Mouse (Mus musculus): ENCODE data around the gene Gas2l3. TPM values are rescaled to one million over a fixed set of nuclear protein-coding genes. Genes with fewer than 3 reads are reported as not detected.

Gas2l3 gene
- polyA plus RNA-seq, 1 experiment from 2014 or later = 12.5 TPM

- H3K9me3 ChIP-seq (ENCODE audit: control insufficient read depth, low read length) = no peaks in the 10 kb centered on the region
- H3K4me2 ChIP-seq (ENCODE audit: low read depth, low read length, severe bottlenecking) = no peak overlapping the region
- ATAC-seq (replicated peaks; ENCODE audit: low FRiP score) (peak; percentile 51), DNase-seq (ENCODE audit: low spot score) (no peak)
- H3K4me1 ChIP-seq (replicated peaks; ENCODE audit: control insufficient read depth, insufficient read depth, low read length) = peaks cover 4% of the 10 kb centered on the region; the same call in 1 of the 2 replicates
- H3K9ac ChIP-seq (ENCODE audit: low read length) = no peak overlapping the region
- no peaks in the 10 kb centered on the region for H3K36me3 ChIP-seq (ENCODE audit: control insufficient read depth, insufficient read depth, low read length)
- H3K27ac ChIP-seq (ENCODE audit: low read depth, low read length) = no peak overlapping the region
- WGBS = 22% methylated on average over 10 of the region's 10 CpGs
- H3K4me3 ChIP-seq (ENCODE audit: low read depth, low read length) = no peak overlapping the region
- H3K27me3 ChIP-seq (ENCODE audit: control insufficient read depth, insufficient read depth, low read length) = no peaks in the 10 kb centered on the region
Observed at GRCm38 (mm10) chr10:89482142-89482681, 38.4 kb upstream of the Gas2l3 start.

DNA sequence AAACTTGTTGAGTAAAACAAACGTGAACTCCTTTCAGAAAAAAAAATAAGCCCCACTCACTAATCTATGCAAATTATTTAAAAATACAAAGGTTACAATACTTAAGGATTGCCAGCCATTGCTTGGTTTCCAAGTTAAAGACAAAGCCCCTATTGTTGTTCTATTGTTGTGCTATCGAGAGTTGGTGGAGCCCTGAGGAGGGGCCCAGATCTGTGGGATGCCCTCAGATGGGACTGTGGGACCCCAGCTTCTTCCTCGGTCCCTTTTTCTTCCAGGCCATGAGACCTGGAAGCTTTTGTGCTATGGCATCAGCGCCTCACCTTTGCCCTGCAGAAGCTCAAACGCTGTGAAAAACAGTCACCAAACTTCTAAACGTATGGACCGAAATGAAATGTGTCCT lies 37.9 kb upstream of the Gas2l3 start:
- Histone ChIP-seq H3K4me3 (ENCODE audit: low read depth, low read length) (no peak overlapping the region), H3K27me3 (ENCODE audit: control insufficient read depth, insufficient read depth, low read length) (no peaks in the 10 kb centered on the region), H3K4me1 (replicated peaks; ENCODE audit: control insufficient read depth, insufficient read depth, low read length) (peaks cover 4% of the 10 kb centered on the region; the same call in 1 of the 2 replicates), H3K36me3 (ENCODE audit: control insufficient read depth, insufficient read depth, low read length) (no peaks in the 10 kb centered on the region), H3K9ac (ENCODE audit: low read length) (no peak overlapping the region), H3K4me2 (ENCODE audit: low read depth, low read length, severe bottlenecking) (no peak overlapping the region), H3K27ac (ENCODE audit: low read depth, low read length) (no peak overlapping the region; the same call in 1 of the 2 replicates), H3K9me3 (ENCODE audit: control insufficient read depth, low read length) (no peaks in the 10 kb centered on the region)
- ATAC-seq (replicated peaks; ENCODE audit: low FRiP score) (peak; percentile 57; the same call in 1 of the 2 replicates), DNase-seq (ENCODE audit: low spot score) (no peak)
- 21% methylated on average over 7 of the region's 7 CpGs for WGBS

DNA sequence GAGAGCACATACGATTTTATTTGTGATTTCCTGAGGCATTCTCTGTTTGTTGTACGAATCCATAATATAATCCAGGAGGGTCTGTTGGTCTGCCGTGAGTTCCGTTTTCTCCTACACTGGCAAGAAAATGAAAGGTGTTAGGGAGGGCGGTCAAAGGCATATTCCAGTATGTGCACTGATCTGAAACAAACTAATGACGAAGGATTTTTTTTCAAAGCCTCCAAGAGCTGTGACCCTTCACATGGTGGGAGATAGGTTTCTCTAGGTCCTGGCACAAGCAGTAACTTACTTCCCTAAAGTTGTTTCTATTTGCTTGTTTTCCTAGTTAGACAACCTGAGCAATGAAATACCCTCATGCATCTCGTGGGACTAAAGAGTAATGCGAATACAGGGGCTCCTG lies 35.0 kb upstream of the Gas2l3 start:
- 89% methylated on average over 8 of the region's 8 CpGs for WGBS
- no peak overlapping the region for H3K4me2 ChIP-seq (ENCODE audit: low read depth, low read length, severe bottlenecking)
- no peak overlapping the region for H3K9ac ChIP-seq (ENCODE audit: low read length)
- H3K27me3 ChIP-seq (ENCODE audit: control insufficient read depth, insufficient read depth, low read length) = no peaks in the 10 kb centered on the region
- H3K4me3 ChIP-seq (ENCODE audit: low read depth, low read length) = no peak overlapping the region
- H3K27ac ChIP-seq (ENCODE audit: low read depth, low read length) = no peak overlapping the region
- DNase-seq (ENCODE audit: low spot score) (no peak), ATAC-seq (replicated peaks; ENCODE audit: low FRiP score) (no peak)
- H3K36me3 ChIP-seq (ENCODE audit: control insufficient read depth, insufficient read depth, low read length) = no peaks in the 10 kb centered on the region
- H3K9me3 ChIP-seq (ENCODE audit: control insufficient read depth, low read length) = no peaks in the 10 kb centered on the region
- H3K4me1 ChIP-seq (replicated peaks; ENCODE audit: control insufficient read depth, insufficient read depth, low read length) = peaks cover 4% of the 10 kb centered on the region; the same call in 1 of the 2 replicates

GRCm38 (mm10) chr10:89470596-89471353 lies 27.0 kb upstream of the Gas2l3 start:
- H3K27ac ChIP-seq (ENCODE audit: low read depth, low read length) = no peak overlapping the region
- H3K4me2 ChIP-seq (ENCODE audit: low read depth, low read length, severe bottlenecking) = no peak overlapping the region
- ATAC-seq (replicated peaks; ENCODE audit: low FRiP score) = 0 out of 2 replicates have a peak, but pooled peaks have one; percentile 21
- no peaks in the 10 kb centered on the region for H3K36me3 ChIP-seq (ENCODE audit: control insufficient read depth, insufficient read depth, low read length)
- no peak overlapping the region for H3K9ac ChIP-seq (ENCODE audit: low read length)
- peaks cover 3% of the 10 kb centered on the region for H3K9me3 ChIP-seq (ENCODE audit: control insufficient read depth, low read length)
- WGBS = 45% methylated on average over 7 of the region's 7 CpGs
- H3K4me1 ChIP-seq (replicated peaks; ENCODE audit: control insufficient read depth, insufficient read depth, low read length) = peaks cover 2% of the 10 kb centered on the region; the same call in 1 of the 2 replicates
- H3K4me3 ChIP-seq (ENCODE audit: low read depth, low read length) = no peak overlapping the region
- H3K27me3 ChIP-seq (ENCODE audit: control insufficient read depth, insufficient read depth, low read length) = no peaks in the 10 kb centered on the region
- DNase-seq (ENCODE audit: low spot score) = no peak

DNA sequence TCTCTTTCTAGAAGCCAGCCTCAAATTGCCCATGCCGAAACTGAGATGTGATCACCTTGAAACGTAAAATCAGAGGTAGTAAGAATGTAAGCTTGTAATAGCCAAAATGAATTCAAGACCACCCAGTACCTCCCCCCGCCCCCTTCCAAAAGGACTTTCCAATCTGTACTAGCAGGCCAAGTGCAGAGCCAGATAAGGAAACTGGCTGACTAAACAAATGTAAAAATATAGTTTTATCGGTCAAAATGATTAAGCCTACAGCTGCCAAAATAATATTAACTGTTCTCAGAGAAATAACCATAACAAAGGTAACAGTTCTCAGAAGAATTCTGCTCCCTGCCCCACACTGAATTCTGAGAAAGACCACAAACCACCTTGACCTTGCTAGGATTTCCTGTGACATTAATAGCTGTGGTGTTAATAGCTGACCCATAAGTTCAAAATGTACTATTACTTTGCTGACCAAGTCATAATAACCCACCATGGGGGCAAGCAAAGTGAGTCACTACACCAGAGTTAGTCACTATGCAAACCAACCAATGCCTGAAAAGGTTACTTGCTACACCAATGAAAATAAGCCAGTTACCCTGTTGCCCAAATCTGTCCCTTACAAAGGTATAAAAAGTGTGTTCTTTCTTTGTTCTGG lies 21.1 kb upstream of the Gas2l3 start:
- Histone ChIP-seq H3K4me1 (replicated peaks; ENCODE audit: control insufficient read depth, insufficient read depth, low read length) (no peaks in the 10 kb centered on the region), H3K9ac (ENCODE audit: low read length) (no peak overlapping the region), H3K4me2 (ENCODE audit: low read depth, low read length, severe bottlenecking) (no peak overlapping the region), H3K4me3 (ENCODE audit: low read depth, low read length) (no peak overlapping the region), H3K36me3 (ENCODE audit: control insufficient read depth, insufficient read depth, low read length) (no peaks in the 10 kb centered on the region), H3K9me3 (ENCODE audit: control insufficient read depth, low read length) (peaks cover 2% of the 10 kb centered on the region), H3K27me3 (ENCODE audit: control insufficient read depth, insufficient read depth, low read length) (no peaks in the 10 kb centered on the region), H3K27ac (ENCODE audit: low read depth, low read length) (no peak overlapping the region)
- DNase-seq (ENCODE audit: low spot score) (no peak), ATAC-seq (replicated peaks; ENCODE audit: low FRiP score) (no peak)
- 89% methylated on average over 4 of the region's 4 CpGs for WGBS

DNA sequence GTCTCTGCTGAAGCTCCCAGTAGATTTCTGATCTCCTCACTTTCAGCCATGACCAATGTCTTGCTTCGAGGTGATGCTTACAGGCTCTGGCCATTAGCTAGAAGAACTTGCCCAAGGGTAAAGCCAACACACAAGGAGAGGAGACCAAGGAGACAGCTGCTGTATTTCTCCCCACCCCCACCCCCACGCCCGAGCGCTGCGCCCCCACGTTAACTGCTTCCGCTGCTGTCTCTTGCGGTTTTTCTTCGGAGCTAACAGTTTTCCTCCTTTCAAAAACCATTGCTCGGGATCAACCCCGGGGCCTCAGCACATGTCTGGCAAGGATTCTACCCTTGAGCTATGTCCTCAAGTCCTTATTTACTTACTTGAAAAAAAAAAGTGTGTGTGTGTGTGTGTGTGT lies 19.1 kb upstream of the Gas2l3 start:
- no peaks in the 10 kb centered on the region for H3K36me3 ChIP-seq (ENCODE audit: control insufficient read depth, insufficient read depth, low read length)
- H3K27ac ChIP-seq (ENCODE audit: low read depth, low read length) = no peak overlapping the region
- H3K4me2 ChIP-seq (ENCODE audit: low read depth, low read length, severe bottlenecking) = no peak overlapping the region
- no peaks in the 10 kb centered on the region for H3K4me1 ChIP-seq (replicated peaks; ENCODE audit: control insufficient read depth, insufficient read depth, low read length)
- H3K9me3 ChIP-seq (ENCODE audit: control insufficient read depth, low read length) = no peaks in the 10 kb centered on the region
- no peak overlapping the region for H3K4me3 ChIP-seq (ENCODE audit: low read depth, low read length)
- H3K27me3 ChIP-seq (ENCODE audit: control insufficient read depth, insufficient read depth, low read length) = no peaks in the 10 kb centered on the region
- no peak overlapping the region for H3K9ac ChIP-seq (ENCODE audit: low read length)
- DNase-seq (ENCODE audit: low spot score) = no peak
- 79% methylated on average over 11 of the region's 11 CpGs for WGBS
- no peak for ATAC-seq (replicated peaks; ENCODE audit: low FRiP score)

- DNase-seq (ENCODE audit: low spot score) = peak; percentile 80
- H3K27ac ChIP-seq (ENCODE audit: low read depth, low read length) = no peak overlapping the region
Observed at GRCm38 (mm10) chr10:89461856-89462507, 18.2 kb upstream of the Gas2l3 start.

GRCm38 (mm10) chr10:89460972-89461371 lies 17.2 kb upstream of the Gas2l3 start:
- H3K4me2 ChIP-seq (ENCODE audit: low read depth, low read length, severe bottlenecking) = no peak overlapping the region
- no peak overlapping the region for H3K9ac ChIP-seq (ENCODE audit: low read length)
- no peak for DNase-seq (ENCODE audit: low spot score)
- no peaks in the 10 kb centered on the region for H3K27me3 ChIP-seq (ENCODE audit: control insufficient read depth, insufficient read depth, low read length)
- H3K27ac ChIP-seq (ENCODE audit: low read depth, low read length) = no peak overlapping the region
- no peak overlapping the region for H3K4me3 ChIP-seq (ENCODE audit: low read depth, low read length)
- no peaks in the 10 kb centered on the region for H3K4me1 ChIP-seq (replicated peaks; ENCODE audit: control insufficient read depth, insufficient read depth, low read length)
- H3K36me3 ChIP-seq (ENCODE audit: control insufficient read depth, insufficient read depth, low read length) = no peaks in the 10 kb centered on the region
- no peak for ATAC-seq (replicated peaks; ENCODE audit: low FRiP score)
- H3K9me3 ChIP-seq (ENCODE audit: control insufficient read depth, low read length) = no peaks in the 10 kb centered on the region
- 65% methylated on average over 11 of the region's 11 CpGs for WGBS

More at GRCm38 (mm10) chr10:89461856-89462507, 18.2 kb upstream of the Gas2l3 start:
- H3K9ac ChIP-seq (ENCODE audit: low read length) = no peak overlapping the region
- WGBS = 19% methylated on average over 14 of the region's 14 CpGs
- H3K4me2 ChIP-seq (ENCODE audit: low read depth, low read length, severe bottlenecking) = no peak overlapping the region
- no peaks in the 10 kb centered on the region for H3K9me3 ChIP-seq (ENCODE audit: control insufficient read depth, low read length)
- ATAC-seq (replicated peaks; ENCODE audit: low FRiP score) = peak; percentile 71
- no peak overlapping the region for H3K4me3 ChIP-seq (ENCODE audit: low read depth, low read length)
- H3K4me1 ChIP-seq (replicated peaks; ENCODE audit: control insufficient read depth, insufficient read depth, low read length) = no peaks in the 10 kb centered on the region
- H3K36me3 ChIP-seq (ENCODE audit: control insufficient read depth, insufficient read depth, low read length) = no peaks in the 10 kb centered on the region
- no peaks in the 10 kb centered on the region for H3K27me3 ChIP-seq (ENCODE audit: control insufficient read depth, insufficient read depth, low read length)
